Mouse (Mus musculus): ENCODE measurements around the gene Skint10. TPM values are rescaled to one million over a fixed set of nuclear protein-coding genes. Genes with fewer than 3 reads are reported as not detected.

The Skint10 gene
- polyA plus RNA-seq (2016; fragmentation: Nextera tagmentation; extraction: Ambion mirVana) = not detected in 2 replicates

- H3K27me3 ChIP-seq = no peaks in the 10 kb centered on the region
- H3K36me3 ChIP-seq (replicated peaks) = no peaks in the 10 kb centered on the region
- peaks cover 15% of the 10 kb centered on the region; the same call in 1 of the 2 replicates for H3K9me3 ChIP-seq
- no peaks in the 10 kb centered on the region for H3K4me1 ChIP-seq
- H3K4me2 ChIP-seq = no peak within 1 kb of the TSS
- WGBS = 78% methylated on average over 1 of the region's 1 CpGs
- no peak within 1 kb of the TSS for H3K4me3 ChIP-seq (replicated peaks)
- no peak within 1 kb of the TSS for H3K27ac ChIP-seq
- ATAC-seq (ENCODE audit: low FRiP score) = no peak
- no peak within 1 kb of the TSS for H3K9ac ChIP-seq
Observed at GRCm38 (mm10) chr4:112774766-112775165, at the start of gene Skint10. TSS of gene Skint10 (minus strand) at chr4:112774866.

DNA sequence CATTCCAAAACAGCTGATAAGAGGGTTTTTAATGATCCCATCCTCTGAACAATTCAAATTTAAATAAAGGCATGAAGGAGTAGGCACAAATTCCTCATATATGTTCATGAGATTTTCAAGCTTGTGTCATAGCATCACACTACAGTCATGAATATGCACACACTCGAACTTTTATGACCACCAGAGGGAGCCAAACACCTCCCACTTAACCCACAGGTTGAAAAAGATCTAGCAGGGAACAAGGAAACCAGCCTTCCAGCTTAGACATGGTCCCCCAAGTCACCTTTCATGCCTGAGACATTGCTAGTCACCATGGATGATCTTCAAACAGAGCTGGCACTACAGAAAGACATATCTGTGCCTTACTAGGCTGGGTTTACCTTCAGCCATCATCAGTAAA is 16.0 kb upstream of the Skint10 start:
- H3K36me3 ChIP-seq (replicated peaks) = no peaks in the 10 kb centered on the region
- H3K27me3 ChIP-seq = no peaks in the 10 kb centered on the region
- no peak overlapping the region for H3K4me2 ChIP-seq
- H3K9me3 ChIP-seq = peaks cover 40% of the 10 kb centered on the region; the same call in 1 of the 2 replicates
- no peak overlapping the region for H3K4me3 ChIP-seq (replicated peaks)
- no peak overlapping the region for H3K9ac ChIP-seq
- no peaks in the 10 kb centered on the region for H3K4me1 ChIP-seq
- no peak for ATAC-seq (ENCODE audit: low FRiP score)
- 0% methylated on average over 1 of the region's 1 CpGs for WGBS
- H3K27ac ChIP-seq = no peak overlapping the region

Other genes starting within 250 kb of the Skint10 start
- gene Skint2, start 217.7 kb downstream of the Skint10 start, polyA plus RNA-seq (2016; fragmentation: Nextera tagmentation; extraction: Ambion mirVana) = not detected in 2 replicates

Measured in forebrain, embryonic 12.5 days (tissue).